Mouse (Mus musculus) forebrain, postnatal 0 days (tissue): ENCODE measurements around the gene Tcerg1l. TPM values are rescaled to one million over a fixed set of nuclear protein-coding genes. Genes with fewer than 3 reads are reported as not detected.
A peak's percentile ranks its signal among the peaks of the same experiment; 100 is the strongest.

Experiments used
- ATAC-seq: fragments of 200-750 bp; cut with Nextera tagmentation; 2 replicates; pipeline ENCODE4 v1.8.0; 2017; ENCODE audit warnings: mild to moderate bottlenecking, moderate library complexity
- DNase-seq: peaks from one replicate; pipeline ENCODE4 v3.0.0-alpha.2; 2015
- H3K27ac ChIP-seq: fragments of 300-500 bp; sonication (generic); 2 replicates; pipeline ENCODE4 v1.5.1; 2014; ENCODE audit warnings: low read depth, mild to moderate bottlenecking, antibody characterized with exemption, low read length, moderate library complexity, mixed read lengths
- H3K27me3 ChIP-seq: fragments of 300-500 bp; sonication (generic); 2 replicates; pipeline ENCODE4 v1.6.1; 2014; ENCODE audit warnings: mild to moderate bottlenecking, low read length, mixed read lengths; ENCODE audit not compliant: insufficient read depth
- H3K36me3 ChIP-seq: fragments of 300-500 bp; sonication (generic); 2 replicates; pipeline ENCODE4 v1.6.1; 2014; ENCODE audit warnings: mild to moderate bottlenecking, moderate library complexity; ENCODE audit not compliant: insufficient read depth
- H3K4me1 ChIP-seq: fragments of 300-500 bp; sonication (generic); 2 replicates; pipeline ENCODE4 v1.6.1; 2014; ENCODE audit warnings: antibody characterized with exemption; ENCODE audit not compliant: insufficient read depth
- H3K4me2 ChIP-seq: fragments of 300-500 bp; sonication (generic); 2 replicates; pipeline ENCODE4 v1.6.1; 2014; ENCODE audit warnings: low read depth, mild to moderate bottlenecking, moderate library complexity
- H3K4me3 ChIP-seq: fragments of 300-500 bp; sonication (generic); 2 replicates; pipeline ENCODE4 v1.5.1; 2014; ENCODE audit warnings: low read depth, low read length, mixed read lengths
- H3K9ac ChIP-seq: fragments of 300-500 bp; sonication (generic); 2 replicates; pipeline ENCODE4 v1.6.1; 2014; ENCODE audit warnings: mild to moderate bottlenecking
- H3K9me3 ChIP-seq: fragments of 300-500 bp; sonication (generic); 2 replicates; pipeline ENCODE4 v1.6.1; 2016; ENCODE audit warnings: low read length
- CTCF ChIP-seq: sonication (generic); IDR thresholded peaks from 2 replicates; pipeline ENCODE4 v1.5.1; 2016; ENCODE audit warnings: antibody characterized with exemption, control low read depth, low read depth
- WGBS: fragments of 180-500 bp; shearing (Covaris S2); extraction: QIAGEN DNeasy Blood & Tissue Kit; methylation state at CpG from one replicate; pipeline ENCODE4 v1.1.7; 2014; 5-methylcytosine and 5-hydroxymethylcytosine counted together
- polyA plus RNA-seq: library from polyadenylated mRNA; unstranded; fragments of >200 nt; fragmentation: Nextera tagmentation; extraction: Ambion mirVana; gene quantifications from 2 replicates; pipeline ENCODE4 v1.2.1, GENCODE M21; 2015
- total RNA-seq: library from RNA; depleted of rRNA; stranded (reverse); fragments of >200 nt; gene quantifications from 2 replicates; pipeline ENCODE4 v1.2.3, GENCODE M21; 2014

Gene Tcerg1l
- total and polyA plus RNA-seq, 2 experiments from 2014 or later: 21.6 to 22.1 TPM

DNA sequence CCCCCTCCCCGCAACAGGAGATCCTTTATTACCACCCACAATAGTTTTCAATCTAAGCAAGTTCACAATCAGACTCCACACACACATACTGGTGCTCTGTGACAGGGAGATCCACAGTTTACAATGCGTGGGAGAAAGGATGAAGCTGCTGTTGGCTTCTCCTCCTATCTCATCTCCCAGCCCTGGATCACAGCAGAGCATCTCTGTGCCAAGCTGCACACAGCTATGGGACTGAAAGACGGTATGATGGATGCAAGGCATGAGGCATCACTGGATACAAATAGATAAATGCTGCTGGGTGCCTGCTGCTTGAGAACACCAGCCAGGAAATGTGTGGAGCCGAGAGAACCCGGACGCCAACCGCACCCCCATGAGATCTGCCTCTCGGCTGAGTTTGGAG, 32.0 kb downstream of the Tcerg1l start:
- H3K36me3 ChIP-seq: no peaks in the 10 kb centered on the region
- ATAC-seq (peak; percentile 43), DNase-seq (peak; percentile 24)
- no peak for TF ChIP-seq CTCF
- no peak overlapping the region for H3K4me2 ChIP-seq
- no peak overlapping the region for H3K9ac ChIP-seq
- H3K27me3 ChIP-seq: no peaks in the 10 kb centered on the region
- H3K4me3 ChIP-seq: no peak overlapping the region
- no peaks in the 10 kb centered on the region for H3K9me3 ChIP-seq
- 80% methylated on average over 8 of the region's 8 CpGs for WGBS
- no peaks in the 10 kb centered on the region for H3K4me1 ChIP-seq
- H3K27ac ChIP-seq: no peak overlapping the region

DNA sequence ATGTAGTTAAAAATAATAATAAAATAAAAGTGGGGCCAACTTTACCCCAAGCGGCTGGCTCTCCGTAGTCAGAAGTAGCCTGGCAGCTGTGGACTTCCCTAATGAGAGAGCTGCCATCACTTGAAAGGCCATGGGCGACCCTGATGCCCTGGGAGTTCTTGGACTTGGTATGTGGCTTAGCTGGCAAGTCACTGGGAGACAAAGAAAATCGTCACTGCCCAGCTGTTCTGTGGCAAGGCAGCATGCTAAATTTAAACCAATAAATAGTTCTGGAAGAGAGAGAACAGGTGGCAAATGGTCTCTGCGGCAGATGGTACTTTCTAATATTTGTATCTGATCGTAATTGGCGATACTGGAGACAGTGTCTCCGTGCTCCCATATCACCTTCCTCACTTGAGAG, 40.1 kb downstream of the Tcerg1l start:
- H3K4me1 ChIP-seq: no peaks in the 10 kb centered on the region
- 69% methylated on average over 8 of the region's 8 CpGs for WGBS
- H3K27ac ChIP-seq: no peak overlapping the region
- no peak for ATAC-seq
- H3K27me3 ChIP-seq: no peaks in the 10 kb centered on the region
- no peak overlapping the region for H3K4me2 ChIP-seq
- H3K4me3 ChIP-seq: no peak overlapping the region
- no peaks in the 10 kb centered on the region for H3K36me3 ChIP-seq
- no peaks in the 10 kb centered on the region for H3K9me3 ChIP-seq
- no peak overlapping the region for H3K9ac ChIP-seq
- DNase-seq: no peak
- no peak for TF ChIP-seq CTCF

- no peak for ATAC-seq
- WGBS: 61% methylated on average over 2 of the region's 2 CpGs
Measured at GRCm38 (mm10) chr7:138356655-138357449, 40.7 kb downstream of the Tcerg1l start.

GRCm38 (mm10) chr7:138345451-138345850, 52.1 kb downstream of the Tcerg1l start:
- no peaks in the 10 kb centered on the region for H3K27me3 ChIP-seq
- ATAC-seq (no peak), DNase-seq (no peak)
- no peaks in the 10 kb centered on the region for H3K36me3 ChIP-seq
- no peak overlapping the region for H3K4me2 ChIP-seq
- 28% methylated on average over 6 of the region's 6 CpGs for WGBS
- no peak overlapping the region for H3K4me3 ChIP-seq
- H3K9me3 ChIP-seq: no peaks in the 10 kb centered on the region
- no peaks in the 10 kb centered on the region for H3K4me1 ChIP-seq
- TF ChIP-seq CTCF: no peak
- H3K27ac ChIP-seq: no peak overlapping the region
- H3K9ac ChIP-seq: no peak overlapping the region

More at GRCm38 (mm10) chr7:138356655-138357449, 40.7 kb downstream of the Tcerg1l start:
- H3K4me3 ChIP-seq: no peak overlapping the region
- no peak overlapping the region for H3K4me2 ChIP-seq
- no peak overlapping the region for H3K9ac ChIP-seq
- H3K9me3 ChIP-seq: no peaks in the 10 kb centered on the region
- no peak for DNase-seq
- no peaks in the 10 kb centered on the region for H3K36me3 ChIP-seq
- no peaks in the 10 kb centered on the region for H3K27me3 ChIP-seq
- no peak overlapping the region for H3K27ac ChIP-seq
- H3K4me1 ChIP-seq: no peaks in the 10 kb centered on the region
- TF ChIP-seq CTCF: no peak

DNA sequence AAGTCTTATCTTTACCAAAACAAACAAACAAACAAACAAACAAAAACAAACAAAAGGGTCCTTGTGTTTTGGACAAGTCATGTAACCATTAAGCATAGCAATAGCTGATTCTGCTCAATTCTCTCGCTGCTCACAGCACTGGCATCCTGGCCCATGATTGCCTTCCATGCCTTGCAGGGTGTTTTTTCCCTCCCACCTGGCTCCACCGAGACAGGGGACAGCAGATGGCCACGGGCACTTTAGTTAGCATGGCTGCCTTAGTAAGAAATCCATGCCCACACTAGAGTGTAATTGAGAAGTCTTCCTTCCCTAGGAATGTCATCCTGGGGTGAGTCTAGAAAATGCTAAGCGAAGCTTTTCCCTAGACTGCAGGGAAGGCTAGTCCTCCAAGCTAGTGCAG, 59.1 kb downstream of the Tcerg1l start:
- 75% methylated on average over 4 of the region's 4 CpGs for WGBS

DNA sequence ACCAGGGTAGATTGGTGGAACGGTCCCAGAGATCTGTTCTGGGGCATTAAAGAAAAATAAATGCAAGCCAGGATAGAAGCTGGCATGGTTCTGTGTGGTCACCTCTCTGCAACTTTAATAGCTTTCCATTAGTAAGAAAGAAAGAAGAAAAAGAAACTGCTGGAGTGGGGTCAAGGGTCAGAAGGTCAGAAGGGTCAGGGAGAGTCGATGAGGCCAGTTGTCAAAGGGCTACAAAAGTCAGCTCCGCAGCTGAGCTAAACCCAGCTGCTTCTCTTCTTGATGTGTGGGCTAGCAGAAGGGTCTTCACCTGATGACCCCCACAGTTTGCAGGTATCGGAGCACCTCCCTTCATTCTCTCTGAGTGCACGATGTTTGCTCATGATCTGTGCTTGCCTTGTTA, 59.6 kb downstream of the Tcerg1l start:
- Histone ChIP-seq H3K27ac (no peak overlapping the region), H3K27me3 (no peaks in the 10 kb centered on the region), H3K4me3 (no peak overlapping the region), H3K4me2 (no peak overlapping the region), H3K9ac (no peak overlapping the region), H3K4me1 (no peaks in the 10 kb centered on the region), H3K36me3 (no peaks in the 10 kb centered on the region), H3K9me3 (no peaks in the 10 kb centered on the region)
- no peak for ATAC-seq
- TF ChIP-seq CTCF: no peak
- 50% methylated on average over 5 of the region's 5 CpGs for WGBS
- DNase-seq: no peak

More for the DNA sequence above, 59.1 kb downstream of the Tcerg1l start:
- H3K9me3 ChIP-seq: no peaks in the 10 kb centered on the region
- H3K36me3 ChIP-seq: no peaks in the 10 kb centered on the region
- no peak overlapping the region for H3K9ac ChIP-seq
- no peaks in the 10 kb centered on the region for H3K27me3 ChIP-seq
- no peak overlapping the region for H3K4me2 ChIP-seq
- H3K27ac ChIP-seq: no peak overlapping the region
- no peak for ATAC-seq
- DNase-seq: no peak
- TF ChIP-seq CTCF: no peak
- no peak overlapping the region for H3K4me3 ChIP-seq
- no peaks in the 10 kb centered on the region for H3K4me1 ChIP-seq

DNA sequence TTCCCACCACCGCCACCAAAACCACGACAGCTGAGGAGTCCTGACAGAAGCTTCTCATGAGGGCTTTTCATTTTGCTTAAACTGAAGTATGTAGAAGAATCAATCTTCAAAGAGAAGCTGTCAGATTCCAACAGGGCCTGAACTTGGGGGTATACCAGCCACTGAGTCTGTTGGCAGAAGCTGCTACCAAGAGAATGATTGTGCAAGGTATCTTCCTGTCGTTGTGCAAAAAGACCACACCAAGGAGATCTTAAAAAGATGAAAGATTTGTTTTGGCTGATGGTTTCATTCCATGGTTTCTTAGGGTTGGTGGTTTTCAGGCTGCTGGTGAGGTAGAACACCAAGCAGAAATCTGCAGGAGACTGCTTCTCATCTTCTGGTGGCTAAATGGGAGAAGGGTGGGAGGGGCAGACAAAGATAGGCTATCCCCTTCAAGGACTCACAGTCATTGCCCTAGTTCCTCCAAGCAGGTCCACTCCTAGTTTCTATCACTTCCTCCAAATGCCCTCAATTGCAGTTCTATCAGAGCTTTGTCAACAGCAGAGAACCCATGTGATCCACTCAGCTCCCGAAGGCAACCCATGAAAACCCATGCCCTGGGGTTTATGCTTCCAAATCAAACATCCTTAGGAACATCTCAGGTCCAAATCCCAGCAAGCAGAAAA, 64.9 kb downstream of the Tcerg1l start:
- ATAC-seq (no peak), DNase-seq (no peak)
- Histone ChIP-seq H3K27ac (no peak overlapping the region), H3K9me3 (no peaks in the 10 kb centered on the region), H3K4me1 (no peaks in the 10 kb centered on the region), H3K4me3 (no peak overlapping the region), H3K36me3 (no peaks in the 10 kb centered on the region), H3K4me2 (no peak overlapping the region), H3K9ac (no peak overlapping the region), H3K27me3 (no peaks in the 10 kb centered on the region)
- TF ChIP-seq CTCF: no peak
- 92% methylated on average over 4 of the region's 4 CpGs for WGBS
